Mouse (Mus musculus) lung, adult 2 months (tissue): Measurements from ENCODE around the gene Atf7ip.

ENCODE experiments used
- CTCF ChIP-seq: fragments of 200-500 bp; IDR thresholded peaks from 2 replicates; pipeline ENCODE4 v1.5.1; 2011; ENCODE audit warnings: mild to moderate bottlenecking, low read length, control low read depth; ENCODE audit not compliant: insufficient read depth
- POLR2A ChIP-seq: fragments of 200-500 bp; IDR thresholded peaks from 2 replicates; pipeline ENCODE4 v1.6.1; 2011; ENCODE audit warnings: low read depth, mild to moderate bottlenecking, control low read depth, low read length, borderline replicate concordance; ENCODE audit errors: extremely low read depth

DNA sequence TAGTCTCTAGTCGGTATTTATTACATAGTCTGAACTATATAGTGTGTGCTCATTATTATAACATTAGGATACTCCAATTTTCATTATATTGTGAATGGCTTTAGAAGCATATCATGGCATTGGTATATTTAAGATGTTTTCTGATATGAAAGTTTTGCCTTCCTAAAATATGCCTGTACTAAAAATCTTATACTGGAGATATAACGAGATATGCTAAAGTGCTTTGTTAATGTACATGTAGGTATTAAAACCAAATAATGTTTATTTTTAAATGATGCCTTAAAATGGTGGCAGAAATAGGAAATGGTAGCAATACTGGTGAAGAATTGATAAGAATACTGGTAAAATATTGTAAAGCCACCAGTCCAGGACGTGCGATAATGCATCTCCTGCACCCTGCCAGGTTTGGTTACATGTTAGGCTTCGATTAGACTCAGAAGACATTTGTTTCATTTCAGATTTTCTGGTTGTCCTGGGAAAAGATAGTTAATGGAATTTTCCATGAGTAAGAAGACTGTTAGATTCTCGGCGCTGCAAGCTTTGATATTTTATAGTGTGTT lies 45.7 kb downstream of the Atf7ip start:
- no peak for TF ChIP-seq CTCF
- TF ChIP-seq POLR2A: no peak
